Mouse (Mus musculus) forelimb bud, embryonic 11.5 days (tissue): ENCODE results near the gene 1700021F07Rik.
A peak's percentile ranks its signal among the peaks of the same experiment; 100 is the strongest.

ENCODE experiments used
- DNase-seq: peaks from one replicate; pipeline ENCODE4 v3.0.0-alpha.2; 2012; ENCODE audit warnings: low read depth, low spot score

The 1700021F07Rik gene

DNA sequence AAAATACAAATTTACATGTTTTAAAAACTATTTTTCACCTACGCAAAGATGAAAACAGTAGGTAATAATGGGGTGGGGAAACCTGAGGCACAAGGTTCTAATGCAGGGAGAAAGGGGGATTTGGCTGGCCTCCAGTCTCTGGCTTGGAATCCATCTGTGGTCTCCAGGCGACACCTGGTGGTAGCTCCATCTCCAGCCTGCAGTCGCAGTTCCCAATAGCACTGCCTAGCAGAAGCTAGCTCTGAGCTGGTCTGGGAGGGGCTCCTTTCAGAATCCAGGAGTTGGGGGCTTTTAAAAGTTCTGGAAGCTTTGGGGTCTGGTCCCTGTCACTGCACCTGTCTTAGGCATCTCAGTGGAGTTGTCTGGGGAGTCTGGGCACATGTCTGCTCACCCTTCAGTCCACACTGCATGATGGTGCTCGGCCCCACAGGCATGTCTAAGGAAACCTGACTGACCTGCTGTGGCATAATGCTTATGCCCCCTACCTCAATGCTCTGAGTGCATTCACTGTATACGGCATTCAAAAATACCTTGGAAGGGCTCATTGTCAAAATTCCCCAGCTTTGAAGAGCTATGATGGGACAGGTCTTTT, 39.6 kb downstream of the 1700021F07Rik start:
- peak; percentile 70 for DNase-seq

DNA sequence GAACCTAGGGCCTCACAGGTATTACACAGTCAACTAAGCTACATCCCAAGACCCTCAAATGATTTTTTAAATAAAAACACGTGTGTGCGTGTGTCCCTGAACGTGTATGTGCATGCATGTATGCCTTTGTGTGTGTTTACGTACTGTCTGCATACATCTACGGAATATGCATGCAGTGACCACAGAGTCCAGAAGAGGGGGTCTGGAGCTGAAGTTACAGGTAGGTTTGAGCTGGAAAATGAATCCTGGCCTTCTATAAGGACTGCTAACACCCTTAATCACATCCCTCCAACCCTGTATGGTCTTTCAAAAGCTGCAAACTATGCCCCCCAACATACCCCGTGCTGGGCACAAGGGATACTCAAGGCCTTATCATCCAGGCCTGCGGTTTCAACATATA, 41.0 kb downstream of the 1700021F07Rik start:
- peak; percentile 27 for DNase-seq

- DNase-seq: peak; percentile 29
Measured at GRCm38 (mm10) chr2:173564179-173564578, 41.8 kb downstream of the 1700021F07Rik start.
